ENCODE assay signal across 19 mouse cellular contexts in genomic region chr4:125101334-125101733, GRCm38 (mm10). TPM values are rescaled to one million over a fixed set of nuclear protein-coding genes. Genes with fewer than 3 reads are reported as not detected.
DNase-seq lines count a peak whose midpoint lies in the region; ATAC-seq lines count a peak whose summit lies in the region.
"Had no signal": no experiment of that assay in that cellular context is flagged by ENCODE, and none has a peak within 500 bp of the region (broad histone marks: within the 10 kb centered on the region; RNA-seq: fewer than 3 reads in every experiment).

No protein-coding gene starts in this region.

- no peak for DNase-seq in frontal cortex, postnatal 14 days (ENCODE audit: low spot score in 2 of 2)
- peak; percentile 41 for DNase-seq in R1 (ENCODE audit: low read depth, low spot score)
- DNase-seq in brain, adult 2 months (ENCODE audit: low read depth, low spot score) = peak; percentile 56
- no peak for DNase-seq in gastrocnemius, adult 8-10 months (ENCODE audit: low spot score in 2 of 2)
- DNase-seq: adrenal gland, adult 2 months; adrenal gland, postnatal 10 days; adrenal gland, postnatal 25 days; B cell, adult 2 months; cerebellum, adult 11-12 months; cerebellum, adult 2 months; cerebellum, adult 9-10 months; cerebellum, postnatal 10 days; cerebellum, postnatal 25 days; forebrain, postnatal 0 days had no signal

- ATAC-seq in frontal cortex, adult (ENCODE audit: low TSS enrichment) = peak; percentile 78
- ATAC-seq: CD4-positive, CD25-positive, alpha-beta regulatory T cell, adult 4 months; forebrain, embryonic 13.5 days; forebrain, embryonic 15.5 days; forebrain, postnatal 0 days had no signal

RNA-seq across cellular contexts. Expression of gene Meaf6, which starts 16.4 kb away (rescaled TPM):
- total RNA-seq in gastrocnemius, adult 8-10 months (2022) = 10 to 100 TPM in 1 of 4 experiments, 1 to 10 TPM in 3; 7.9 to 12.3 (median 8.2) TPM

RNA-seq across cellular contexts. Expression of gene Zc3h12a, which starts 26.3 kb away (rescaled TPM):
- 1 to 10 TPM; 1.4 to 2.3 (median 2.0) TPM for total RNA-seq in gastrocnemius, adult 8-10 months (2022)
- total RNA-seq: forebrain, postnatal 0 days had no signal

RNA-seq across cellular contexts. Expression of gene Snip1, which starts 34.9 kb away (rescaled TPM):
- 1 to 10 TPM; 3.9 to 5.6 (median 4.8) TPM for total RNA-seq in gastrocnemius, adult 8-10 months (2022)

RNA-seq across cellular contexts. Expression of gene Dnali1, which starts 35.8 kb away (rescaled TPM):
- not detected for total RNA-seq in gastrocnemius, adult 8-10 months (2022)
- total RNA-seq: adrenal gland, adult 2 months; adrenal gland, postnatal 10 days; adrenal gland, postnatal 25 days; adrenal gland, postnatal 4 days had no signal

Comparison
In these comparisons a context has a peak if more than half of its experiments do, and no peak if none do; other contexts are left out.
1. DNase-seq: peak in R1 (single experiment) and brain, adult 2 months (single experiment); none in frontal cortex, postnatal 14 days (0 of 2) and gastrocnemius, adult 8-10 months (0 of 2).